Mouse (Mus musculus): ENCODE measurements around the gene 4930595D18Rik. TPM values are rescaled to one million over a fixed set of nuclear protein-coding genes. Genes with fewer than 3 reads are reported as not detected.

4930595D18Rik gene
- under 1 TPM; 0.31 to 0.45 TPM for total RNA-seq (2021)
- long read RNA-seq, experiment 1, result 0 reads
- long read RNA-seq, experiment 2, result 0 reads

- no peak for DNase-seq
These were observed at the start of gene 4930595D18Rik for GRCm38 (mm10) chr12:111184476-111184875. TSS of gene 4930595D18Rik (minus strand) at chr12:111184491.

DNA sequence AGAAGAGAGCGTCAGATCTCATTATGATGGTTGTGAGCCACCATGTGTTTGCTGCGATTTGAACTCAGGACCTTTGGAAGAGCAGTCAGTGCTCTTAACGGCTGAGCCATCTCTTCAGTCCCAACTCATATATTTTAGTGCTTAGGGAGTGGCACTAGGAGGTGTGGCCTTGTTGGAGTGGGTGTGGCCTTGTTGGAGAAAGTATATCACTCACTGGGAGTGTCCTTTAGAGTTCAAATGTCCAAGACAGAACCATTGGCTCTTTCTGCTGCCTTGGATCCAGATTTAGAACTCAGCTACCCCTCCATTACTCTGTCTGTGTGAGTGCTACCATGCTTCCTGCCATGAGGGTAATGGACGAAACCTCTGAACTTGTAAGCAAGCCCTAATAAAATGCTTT is 49.5 kb upstream of the 4930595D18Rik start:
- no peak for DNase-seq

GRCm38 (mm10) chr12:111230793-111231192 is 46.5 kb upstream of the 4930595D18Rik start:
- no peak for DNase-seq

DNA sequence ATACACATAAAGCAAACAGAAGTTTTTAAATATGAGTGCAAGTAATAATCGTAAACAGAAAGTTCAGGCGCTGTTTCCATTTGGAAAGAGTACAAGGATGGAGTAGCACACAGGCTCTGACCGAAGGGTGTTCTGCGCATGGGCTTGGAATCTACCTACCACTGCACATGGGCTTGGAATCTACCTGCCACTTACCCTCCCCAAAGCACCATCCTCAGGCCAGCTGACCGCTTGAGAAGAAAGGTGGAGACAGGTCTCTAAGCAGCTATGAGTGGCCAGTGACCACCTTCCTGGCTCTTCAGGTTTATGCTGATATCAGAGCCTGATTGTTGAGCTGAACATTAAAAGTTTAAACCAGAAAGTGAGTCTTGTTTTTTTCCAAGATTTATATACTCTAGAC is 44.2 kb upstream of the 4930595D18Rik start:
- no peak for DNase-seq

- no peak for DNase-seq
These were observed 43.1 kb upstream of the 4930595D18Rik start for GRCm38 (mm10) chr12:111227410-111227809.

GRCm38 (mm10) chr12:111225197-111225780 is 41.0 kb upstream of the 4930595D18Rik start:
- no peak for DNase-seq

DNA sequence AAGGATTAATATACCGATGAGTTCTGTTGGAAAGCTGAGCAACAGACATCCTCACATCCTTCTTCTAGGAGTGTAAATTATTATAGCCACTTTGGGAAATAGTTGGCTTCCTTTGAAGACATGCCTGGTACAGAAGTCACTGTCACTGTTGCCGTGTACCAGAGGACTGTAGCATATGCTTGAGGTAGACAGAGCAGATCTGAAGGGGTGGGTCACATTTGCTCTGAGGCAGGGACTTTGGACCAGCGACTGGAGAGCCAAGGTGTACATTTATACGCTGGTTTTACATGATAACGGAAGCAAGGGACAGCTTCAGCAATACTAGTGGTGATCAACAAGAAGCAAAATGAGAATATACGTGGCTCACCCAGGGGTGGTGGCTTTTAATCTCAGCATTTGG is 34.6 kb upstream of the 4930595D18Rik start:
- no peak for DNase-seq

DNA sequence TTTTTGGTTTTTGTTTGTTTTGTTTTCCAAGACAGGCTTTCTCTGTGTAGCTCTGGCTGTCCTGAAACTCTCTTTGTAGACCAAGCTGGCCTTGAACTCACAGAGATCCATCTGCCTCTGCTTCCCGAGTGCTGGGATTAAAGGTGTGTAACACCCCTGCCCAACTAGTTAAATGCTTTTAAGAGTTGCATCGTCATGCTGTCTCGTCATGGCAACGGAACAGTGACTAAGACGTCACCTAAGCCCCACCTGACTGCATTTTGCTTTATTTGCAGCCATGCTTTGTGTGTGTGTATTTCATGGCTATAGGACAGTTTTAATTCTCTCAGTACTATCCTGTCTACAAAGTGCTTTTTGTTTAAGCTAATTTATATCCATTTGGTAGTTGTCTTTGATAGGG is 27.4 kb upstream of the 4930595D18Rik start:
- DNase-seq, result no peak

DNA sequence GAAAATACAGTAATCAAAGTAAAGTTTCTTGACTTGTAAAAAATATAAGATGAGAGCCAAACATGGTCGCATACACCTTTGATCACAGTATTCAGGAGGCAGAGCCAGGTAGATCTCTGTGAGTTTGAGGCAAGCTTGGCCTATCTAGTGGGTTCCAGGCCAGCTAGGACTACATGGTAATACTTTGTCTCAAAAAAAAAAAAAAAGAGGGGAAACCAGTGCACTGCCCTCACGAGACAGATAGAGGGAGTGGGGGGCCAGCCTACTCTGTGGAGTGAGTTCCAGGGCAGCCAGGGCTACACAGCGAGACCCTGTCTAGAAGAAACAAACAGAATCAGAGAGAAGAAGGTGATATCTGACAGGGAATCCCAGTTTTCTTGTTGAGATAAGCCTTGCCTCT is 23.4 kb upstream of the 4930595D18Rik start:
- DNase-seq, result no peak

DNA sequence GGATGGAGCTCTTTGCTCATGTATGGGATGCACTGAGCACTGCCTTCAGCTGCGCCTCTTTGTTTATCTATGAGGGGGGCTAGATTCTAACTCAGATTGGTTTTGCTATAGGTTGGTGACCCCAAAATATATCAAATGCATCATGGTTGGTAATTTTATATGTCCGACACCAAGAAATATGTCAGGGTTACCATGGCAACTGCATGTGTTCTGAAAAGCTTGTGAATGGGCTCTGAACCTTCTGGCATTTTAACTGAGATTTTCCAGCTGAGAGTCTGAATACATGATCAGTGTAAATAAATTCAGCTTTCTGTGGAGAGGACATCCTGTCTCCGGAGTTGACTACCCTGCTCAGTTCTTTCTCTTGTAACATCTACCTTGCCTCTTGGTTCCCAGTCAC is 19.7 kb upstream of the 4930595D18Rik start:
- no peak for DNase-seq

- DNase-seq, result no peak
These were observed 18.8 kb upstream of the 4930595D18Rik start for GRCm38 (mm10) chr12:111203076-111203475.

DNA sequence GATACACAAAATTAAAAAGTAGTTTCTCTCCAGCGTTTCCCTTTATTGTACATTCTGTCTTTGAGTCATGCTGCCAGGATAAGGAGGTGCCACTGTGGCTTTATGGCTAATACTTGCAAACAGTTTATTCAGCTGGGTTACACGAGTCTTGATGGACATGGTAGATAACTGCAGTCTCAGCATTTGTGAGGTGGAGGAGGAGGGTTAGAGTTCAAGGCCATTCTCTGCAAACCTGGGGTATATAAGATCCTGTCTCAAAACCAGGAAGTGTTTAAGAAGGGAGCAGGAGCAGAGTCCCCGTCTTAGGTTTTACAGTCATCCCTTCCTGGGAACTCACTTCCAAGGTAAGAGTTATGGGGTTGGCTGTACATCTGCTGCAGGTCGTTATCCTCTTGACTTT is 12.3 kb upstream of the 4930595D18Rik start:
- DNase-seq, result no peak

DNA sequence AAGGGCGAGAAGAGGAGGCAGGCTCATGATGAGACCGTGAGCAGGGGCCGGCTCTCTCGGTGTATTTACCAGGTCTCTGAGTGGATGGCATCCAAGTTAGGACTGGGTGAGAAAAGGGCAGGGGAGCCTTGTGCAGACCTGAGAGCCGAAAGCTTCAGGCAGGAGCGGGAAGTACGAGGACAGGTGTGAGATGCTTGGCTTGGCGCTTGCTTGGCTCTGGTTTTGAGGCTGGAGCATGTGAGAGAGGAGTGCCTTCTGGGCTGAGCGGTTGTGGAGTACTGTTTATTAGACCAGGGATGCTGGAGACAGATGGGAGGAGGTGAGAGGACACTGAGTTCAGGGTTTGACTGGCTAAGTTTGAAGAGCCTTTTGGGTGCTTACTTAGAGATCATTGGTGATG is 9.0 kb upstream of the 4930595D18Rik start:
- no peak for DNase-seq

DNA sequence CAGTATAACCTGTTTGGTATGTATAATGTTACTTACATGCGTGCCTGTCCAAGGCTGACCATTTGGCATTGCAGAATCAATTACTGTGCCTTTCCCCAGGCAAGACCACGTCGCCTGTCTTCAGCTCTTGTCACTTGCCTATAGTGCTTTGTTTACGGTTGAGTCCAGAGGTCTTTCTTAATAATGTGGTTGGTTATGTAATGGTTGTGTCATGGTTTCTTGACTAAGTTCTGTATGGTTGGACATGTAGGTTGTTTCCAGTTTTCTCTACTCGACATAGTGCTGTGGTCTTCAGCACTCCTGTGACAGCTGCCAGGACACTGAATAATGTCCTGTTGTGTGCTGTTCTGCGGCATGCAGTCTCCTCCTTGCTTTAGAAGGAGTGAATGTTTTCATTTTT is 8.5 kb upstream of the 4930595D18Rik start:
- no peak for DNase-seq

GRCm38 (mm10) chr12:111190891-111191290 is 6.6 kb upstream of the 4930595D18Rik start:
- DNase-seq, result no peak

DNA sequence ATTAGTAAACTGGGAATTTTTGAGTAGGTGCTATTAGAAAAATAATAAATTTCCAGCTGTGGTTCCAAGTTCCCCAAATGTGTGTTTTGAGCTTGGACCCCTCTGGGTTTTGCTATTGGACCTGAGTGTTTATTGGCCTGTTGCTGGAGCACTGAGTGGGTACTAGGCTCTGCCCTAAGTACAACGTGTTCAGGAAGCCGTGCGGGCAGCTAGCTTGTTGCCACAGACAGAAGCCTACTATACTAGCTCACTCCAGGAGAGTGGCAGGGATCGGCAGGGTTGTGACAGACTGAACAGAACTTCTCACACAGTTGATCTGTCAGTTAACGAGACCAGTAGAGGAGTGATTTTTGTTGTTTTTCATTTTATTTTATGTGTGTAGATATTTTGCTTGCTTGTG is 6.1 kb upstream of the 4930595D18Rik start:
- DNase-seq, result no peak

DNA sequence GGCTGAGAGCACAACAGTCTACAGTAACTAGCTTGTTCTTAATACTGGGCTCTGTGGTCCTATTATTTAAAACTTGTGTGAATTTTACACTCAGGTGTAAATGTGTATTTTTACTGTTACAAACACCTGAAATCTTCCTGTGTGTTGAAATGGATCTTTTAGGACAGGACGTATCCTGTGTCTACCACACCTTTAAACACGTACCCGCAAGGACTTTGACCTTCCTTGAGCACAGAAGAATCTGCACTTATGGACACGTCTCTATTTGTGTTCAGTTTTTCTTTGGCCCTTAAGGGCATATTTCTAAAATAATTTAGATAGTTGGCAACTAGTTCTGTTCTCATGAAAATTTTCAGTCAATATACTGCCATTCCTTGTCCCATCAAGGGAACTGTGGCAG is 4.0 kb upstream of the 4930595D18Rik start:
- no peak for DNase-seq

DNA sequence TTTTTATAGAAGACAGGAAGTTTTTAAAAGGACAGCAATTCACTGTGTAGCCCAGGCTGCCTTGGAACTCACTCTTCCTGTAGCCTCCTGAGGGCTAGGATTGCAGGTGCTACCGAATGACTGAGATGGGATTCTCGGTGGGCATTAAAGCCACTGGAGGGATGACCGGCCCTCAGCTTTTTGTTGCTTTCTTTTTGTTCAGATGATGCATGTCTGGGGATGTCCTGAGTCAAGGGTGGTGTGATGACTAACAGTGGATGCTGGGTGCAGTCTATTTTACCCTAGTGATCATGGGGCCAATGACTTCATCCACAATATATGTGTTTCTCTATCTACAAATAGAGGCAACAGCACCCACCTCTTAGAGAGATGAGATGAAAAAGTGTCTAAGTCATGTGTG is 2.7 kb upstream of the 4930595D18Rik start:
- no peak for DNase-seq

- no peak for DNase-seq
These were observed 1.9 kb downstream of the 4930595D18Rik start for GRCm38 (mm10) chr12:111182378-111182777.

GRCm38 (mm10) chr12:111181848-111182247 is 2.4 kb downstream of the 4930595D18Rik start:
- no peak for DNase-seq

- no peak for DNase-seq
These were observed 5.5 kb downstream of the 4930595D18Rik start for GRCm38 (mm10) chr12:111178772-111179171.

GRCm38 (mm10) chr12:111168891-111169290 is 15.4 kb downstream of the 4930595D18Rik start:
- no peak for DNase-seq

GRCm38 (mm10) chr12:111166681-111167289 is 17.5 kb downstream of the 4930595D18Rik start:
- DNase-seq, result peak; percentile 55

Data from gastrocnemius, postnatal 10 days (tissue).